Mouse (Mus musculus) megakaryocyte, embryonic 14.5 days (primary cell): ENCODE measurements around the gene Aplp2.

ENCODE experiments used
- FLI1 ChIP-seq: IDR thresholded peaks from 2 replicates; pipeline ENCODE4 v1.6.1; 2012; ENCODE audit warnings: low read length, inconsistent platforms, mixed read lengths
- GATA1 ChIP-seq: IDR thresholded peaks from 3 replicates; pipeline ENCODE4 v1.6.1; 2012; ENCODE audit warnings: mixed read lengths, low read length, inconsistent platforms, borderline replicate concordance

DNA sequence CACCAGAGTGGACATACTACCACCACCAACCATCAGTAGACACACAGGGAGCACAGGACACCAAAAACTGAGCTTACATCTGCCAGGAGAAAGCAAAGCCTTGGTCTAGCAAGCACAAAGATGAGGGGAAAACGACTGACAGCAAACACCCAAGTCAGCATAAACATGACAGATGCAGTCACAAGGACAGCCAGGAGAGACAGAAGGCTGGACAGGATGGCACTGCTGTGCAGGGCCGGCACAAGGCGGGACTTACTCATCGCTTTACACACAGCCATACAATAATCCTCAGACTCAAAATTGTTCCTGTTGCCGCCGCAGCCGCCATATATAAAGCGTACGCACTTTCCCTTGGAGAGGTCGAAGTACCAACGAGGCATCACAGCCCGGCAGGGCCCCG, 44.3 kb downstream of the Aplp2 start:
- no peak for TF ChIP-seq GATA1
- TF ChIP-seq FLI1 = no peak
